28 mouse cellular contexts compared by ENCODE assay signal in genomic region chr6:99117411-99117810, GRCm38 (mm10).
DNase-seq lines count a peak whose midpoint lies in the region; ATAC-seq and TF ChIP-seq lines count a peak whose summit lies in the region.
"Had no signal": no experiment of that assay in that cellular context is flagged by ENCODE, and none has a peak within 500 bp of the region (broad histone marks: within the 10 kb centered on the region; RNA-seq: fewer than 3 reads in every experiment).

No protein-coding gene starts in this region.

- no peak for ATAC-seq in liver, embryonic 12.5 days
- ATAC-seq: forebrain, embryonic 14.5 days; forebrain, postnatal 0 days; hindbrain, embryonic 16.5 days; intestine, embryonic 15.5 days had no signal

- no peak overlapping the region for H3K27ac ChIP-seq in liver, adult 2 months (replicated peaks; ENCODE audit: insufficient read depth, low read depth, low read length)
- H3K27ac ChIP-seq in liver, embryonic 12.5 days, result no peak overlapping the region
- H3K27ac ChIP-seq in heart, adult 2 months, result no peak overlapping the region
- H3K27ac ChIP-seq: embryonic facial prominence, embryonic 12.5 days; embryonic facial prominence, embryonic 15.5 days; gastrocnemius, adult 2 months; heart, embryonic 15.5 days; hindbrain, embryonic 10.5 days; hindbrain, embryonic 13.5 days; intestine, embryonic 15.5 days had no signal

- H3K36me3 ChIP-seq in liver, adult 2 months (ENCODE audit: control insufficient read depth, insufficient read depth, low read length), result 0 out of 2 replicates have a peak, but pooled peaks cover 2% of the 10 kb centered on the region
- H3K36me3 ChIP-seq in liver, embryonic 12.5 days, result no peaks in the 10 kb centered on the region
- no peaks in the 10 kb centered on the region for H3K36me3 ChIP-seq in heart, adult 2 months (ENCODE audit: control insufficient read depth, insufficient read depth, low read length)
- H3K36me3 ChIP-seq: embryonic facial prominence, embryonic 12.5 days; embryonic facial prominence, embryonic 15.5 days; heart, embryonic 12.5 days; heart, embryonic 15.5 days; hindbrain, embryonic 10.5 days; hindbrain, embryonic 13.5 days; intestine, embryonic 15.5 days had no signal

- TF ChIP-seq POLR2A in liver, adult 2 months (IDR thresholded peaks at IDR 0.05; ENCODE audit: extremely low read depth, insufficient read depth, low read length), result no peak
- TF ChIP-seq POLR2A in heart, adult 2 months (IDR thresholded peaks at IDR 0.05; ENCODE audit: insufficient read depth, low read depth, low read length), result no peak

- H3K4me1 ChIP-seq in liver, adult 2 months (ENCODE audit: control insufficient read depth, insufficient read depth, low read length), result peaks cover 7% of the 10 kb centered on the region; the same call in 1 of the 2 replicates
- 0 out of 2 replicates have a peak, but pooled peaks cover 2% of the 10 kb centered on the region for H3K4me1 ChIP-seq in liver, embryonic 12.5 days
- no peaks in the 10 kb centered on the region; the same call in 1 of the 2 replicates for H3K4me1 ChIP-seq in heart, adult 2 months (ENCODE audit: control insufficient read depth, insufficient read depth, low read length)
- H3K4me1 ChIP-seq: embryonic facial prominence, embryonic 15.5 days; hindbrain, embryonic 10.5 days; hindbrain, embryonic 13.5 days had no signal

- no peaks in the 10 kb centered on the region for H3K27me3 ChIP-seq in liver, adult 2 months (ENCODE audit: control insufficient read depth, insufficient read depth, low read length)
- H3K27me3 ChIP-seq in liver, embryonic 12.5 days (replicated peaks), result no peaks in the 10 kb centered on the region
- no peaks in the 10 kb centered on the region; the same call in 1 of the 2 replicates for H3K27me3 ChIP-seq in heart, adult 2 months (ENCODE audit: control insufficient read depth, insufficient read depth, low read length)
- H3K27me3 ChIP-seq: CH12.LX; embryonic facial prominence, embryonic 12.5 days; embryonic facial prominence, embryonic 15.5 days; heart, embryonic 12.5 days; heart, embryonic 15.5 days; hindbrain, embryonic 13.5 days; intestine, embryonic 15.5 days had no signal

- intact Hi-C loops in heart, adult 2 months (cut with DNase I), result no loop called here

- H3K4me2 ChIP-seq in liver, embryonic 12.5 days, result no peak overlapping the region
- H3K4me2 ChIP-seq: embryonic facial prominence, embryonic 12.5 days; embryonic facial prominence, embryonic 15.5 days; heart, embryonic 12.5 days; heart, embryonic 15.5 days; hindbrain, embryonic 13.5 days; intestine, embryonic 15.5 days had no signal

- no peak overlapping the region for H3K4me3 ChIP-seq in liver, adult 2 months (ENCODE audit: insufficient read depth, low read depth, low read length)
- H3K4me3 ChIP-seq in liver, embryonic 12.5 days, result no peak overlapping the region
- H3K4me3 ChIP-seq in heart, adult 2 months, result no peak overlapping the region
- H3K4me3 ChIP-seq: embryonic facial prominence, embryonic 12.5 days; embryonic facial prominence, embryonic 15.5 days; gastrocnemius, adult 2 months; heart, embryonic 12.5 days; heart, embryonic 15.5 days; hindbrain, embryonic 10.5 days; hindbrain, embryonic 13.5 days; intestine, embryonic 15.5 days had no signal

- peak; percentile 20 for DNase-seq in liver, adult 2 months (ENCODE audit: extremely low read depth, low read depth, low spot score)
- peak; percentile 44 for DNase-seq in adrenal gland, adult 8-10 months
- DNase-seq in adrenal gland, postnatal 25 days, result peak; percentile 54
- DNase-seq in layer of hippocampus, adult 9-10 months (ENCODE audit: low spot score), result no peak
- no peak for DNase-seq in heart, adult 2 months
- DNase-seq: B cell, adult 2 months; cerebellum, adult 2 months; cerebellum, adult 9-11 months; cerebellum, postnatal 25 days; forebrain, postnatal 0 days; gastrocnemius, adult 2 months; gastrocnemius, postnatal 14 days; heart, adult 11 months; heart, postnatal 10 days; heart, postnatal 36 days; kidney, adult 11 months had no signal

- H3K9me3 ChIP-seq in liver, embryonic 12.5 days (replicated peaks), result no peaks in the 10 kb centered on the region
- H3K9me3 ChIP-seq: embryonic facial prominence, embryonic 12.5 days; embryonic facial prominence, embryonic 15.5 days; G1E; heart, embryonic 12.5 days; heart, embryonic 15.5 days; hindbrain, embryonic 10.5 days; hindbrain, embryonic 13.5 days; intestine, embryonic 15.5 days had no signal

- TF ChIP-seq CTCF in liver, adult 2 months (IDR thresholded peaks at IDR 0.05; ENCODE audit: low read depth, low read length), result no peak
- TF ChIP-seq CTCF in heart, adult 2 months (IDR thresholded peaks at IDR 0.05), result no peak

- H3K79me2 ChIP-seq in liver, adult 2 months (ENCODE audit: control insufficient read depth, insufficient read depth, low read length), result peaks cover 10% of the 10 kb centered on the region; the same call in 1 of the 2 replicates
- no peaks in the 10 kb centered on the region for H3K79me2 ChIP-seq in heart, adult 2 months (replicated peaks; ENCODE audit: control insufficient read depth, insufficient read depth, low read length)

- 36% methylated on average over 1 of the region's 1 CpGs for WGBS in liver, adult 2 months
- 56% methylated on average over 1 of the region's 1 CpGs for WGBS in liver, embryonic 12.5 days (ENCODE audit: insufficient replicate concordance)
- WGBS in heart, adult 2 months, result 88% methylated on average over 1 of the region's 1 CpGs

- TF ChIP-seq EP300 in heart, adult 2 months (IDR thresholded peaks at IDR 0.05; ENCODE audit: insufficient read depth, low read depth, low read length), result no peak

- no peak overlapping the region for H3K9ac ChIP-seq in liver, adult 2 months (ENCODE audit: low read depth, low read length)
- no peak overlapping the region for H3K9ac ChIP-seq in liver, embryonic 12.5 days
- H3K9ac ChIP-seq in heart, adult 2 months (ENCODE audit: low read depth, low read length), result no peak overlapping the region
- H3K9ac ChIP-seq: embryonic facial prominence, embryonic 12.5 days; embryonic facial prominence, embryonic 15.5 days; forebrain, postnatal 0 days; heart, embryonic 12.5 days; heart, embryonic 15.5 days; hindbrain, embryonic 13.5 days; intestine, embryonic 15.5 days had no signal

Comparison
In these comparisons a context has a peak if more than half of its experiments do, and no peak if none do; other contexts are left out.
1. DNase-seq: peak in liver, adult 2 months (single experiment), adrenal gland, adult 8-10 months (single experiment) and adrenal gland, postnatal 25 days (single experiment); none in layer of hippocampus, adult 9-10 months (single experiment) and heart, adult 2 months (0 of 2).